Mouse (Mus musculus): ENCODE results near the gene 1700019N19Rik.

Gene 1700019N19Rik

DNA sequence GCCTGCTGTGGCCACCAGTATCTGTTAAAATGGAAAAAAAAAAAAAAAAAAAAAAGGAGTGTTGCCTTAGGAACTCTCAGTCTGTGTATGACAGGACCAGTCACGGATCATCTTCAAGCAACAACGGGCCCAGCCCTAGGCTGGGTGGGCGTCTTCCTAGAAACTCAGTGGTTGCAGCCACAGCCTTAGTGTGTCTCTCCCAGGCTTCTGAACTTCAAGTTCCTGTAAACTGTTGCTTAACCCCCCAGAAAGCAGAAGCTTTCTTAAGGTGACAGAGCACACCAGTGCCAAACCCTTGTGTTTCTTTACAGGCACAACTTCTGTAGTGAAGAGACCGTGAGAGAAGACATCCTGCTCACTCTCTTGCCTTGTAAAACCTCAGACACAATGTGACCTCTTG, 50.5 kb downstream of the 1700019N19Rik start:
- in situ Hi-C loops (cut with MboI; ENCODE audit: low pct_unique_long_range_greater_than_20kb in 1 of 2, low sequenced_read_pairs in 2 of 2, unreplicated experiment in 1 of 2) = no loop called here

DNA sequence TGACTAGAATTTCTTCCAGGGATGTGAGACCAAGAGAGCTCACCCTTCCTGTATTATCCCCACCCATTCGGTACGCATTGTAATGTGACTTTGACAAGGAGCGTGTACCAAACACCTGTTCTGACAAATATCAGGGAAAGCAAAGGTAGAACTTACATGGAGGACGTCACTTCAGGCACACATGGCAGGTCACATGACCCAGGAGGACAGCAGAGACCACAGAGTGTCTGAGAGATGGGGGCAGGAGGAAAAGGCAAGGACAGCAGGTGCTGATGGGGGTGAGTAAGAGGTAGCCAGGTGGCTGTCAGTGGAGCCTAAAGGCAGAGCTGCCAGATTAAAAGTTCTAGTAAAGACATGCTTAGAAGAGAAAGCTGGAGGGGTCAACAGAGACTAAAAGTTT, 51.5 kb downstream of the 1700019N19Rik start:
- in situ Hi-C loops (cut with MboI; ENCODE audit: low pct_unique_long_range_greater_than_20kb in 1 of 2, low sequenced_read_pairs in 2 of 2, unreplicated experiment in 1 of 2) = no loop called here

DNA sequence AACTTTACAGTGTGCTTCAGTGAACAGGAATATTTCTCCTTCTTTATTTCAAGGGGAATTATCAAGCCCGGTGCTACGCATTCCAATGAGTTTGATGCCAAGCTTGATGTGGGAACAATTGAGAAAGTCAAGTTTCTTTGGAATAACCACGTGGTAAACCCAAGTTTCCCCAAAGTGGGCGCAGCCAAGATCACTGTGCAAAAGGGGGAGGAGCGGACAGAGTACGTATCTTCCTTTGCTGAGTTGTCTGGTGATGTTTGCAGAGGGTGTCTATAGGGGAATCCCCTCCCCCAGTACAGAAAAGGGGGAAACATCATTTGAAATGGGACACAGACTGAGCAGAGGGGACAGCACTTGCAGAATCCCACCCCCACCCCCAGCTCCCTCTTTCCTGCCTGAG, 53.2 kb downstream of the 1700019N19Rik start:
- in situ Hi-C loops (cut with MboI; ENCODE audit: low pct_unique_long_range_greater_than_20kb in 1 of 2, low sequenced_read_pairs in 2 of 2, unreplicated experiment in 1 of 2) = no loop called here

DNA sequence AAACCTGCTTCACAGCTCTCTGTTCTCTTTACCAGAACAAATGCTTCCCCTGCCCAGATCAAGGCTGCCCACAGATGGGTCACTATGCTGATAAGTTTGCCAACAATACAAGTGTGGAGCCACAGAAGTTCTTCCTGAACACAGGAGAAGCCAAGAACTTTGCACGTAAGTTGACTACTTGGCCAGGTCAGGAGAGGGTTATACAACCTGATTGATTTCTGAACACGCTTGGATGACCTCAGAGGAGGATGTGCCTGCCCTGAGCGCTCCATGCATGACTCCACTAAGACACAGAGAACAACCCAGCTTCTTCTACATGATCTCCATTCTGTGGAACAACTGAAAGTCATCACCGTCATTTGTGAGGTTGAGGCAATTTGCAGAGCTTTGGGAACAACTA, 56.1 kb downstream of the 1700019N19Rik start:
- in situ Hi-C loops (cut with MboI; ENCODE audit: low pct_unique_long_range_greater_than_20kb in 1 of 2, low sequenced_read_pairs in 2 of 2, unreplicated experiment in 1 of 2) = no loop called here
